Mouse (Mus musculus) forebrain, embryonic 12.5 days (tissue): ENCODE measurements around the gene Rabgap1l. TPM values are rescaled to one million over a fixed set of nuclear protein-coding genes. Genes with fewer than 3 reads are reported as not detected.

Experiments used
- ATAC-seq: fragments of 200-750 bp; cut with Nextera tagmentation; 2 replicates; pipeline ENCODE4 v1.8.0; 2017; ENCODE audit warnings: moderate TSS enrichment; ENCODE audit not compliant: low FRiP score
- H3K27ac ChIP-seq: fragments of 300-500 bp; sonication (generic); 2 replicates; pipeline ENCODE4 v1.5.1; 2016; ENCODE audit warnings: mild to moderate bottlenecking
- H3K27me3 ChIP-seq: fragments of 300-500 bp; sonication (generic); 2 replicates; pipeline ENCODE4 v1.6.1; 2016; ENCODE audit warnings: mild to moderate bottlenecking
- H3K36me3 ChIP-seq: fragments of 300-500 bp; sonication (generic); replicated peaks from 2 replicates; pipeline ENCODE4 v1.6.1; 2016; ENCODE audit warnings: mild to moderate bottlenecking
- H3K4me1 ChIP-seq: fragments of 300-500 bp; sonication (generic); 2 replicates; pipeline ENCODE4 v1.6.1; 2016
- H3K4me2 ChIP-seq: fragments of 300-500 bp; sonication (generic); 2 replicates; pipeline ENCODE4 v1.6.1; 2016; ENCODE audit warnings: mild to moderate bottlenecking, moderate library complexity
- H3K4me3 ChIP-seq: fragments of 300-500 bp; sonication (generic); replicated peaks from 2 replicates; pipeline ENCODE4 v1.5.1; 2016; ENCODE audit warnings: mild to moderate bottlenecking
- H3K9ac ChIP-seq: fragments of 300-500 bp; sonication (generic); 2 replicates; pipeline ENCODE4 v1.6.1; 2016; ENCODE audit warnings: mild to moderate bottlenecking
- H3K9me3 ChIP-seq: fragments of 300-500 bp; sonication (generic); 2 replicates; pipeline ENCODE4 v1.6.1; 2016
- whole genome bisulfite sequencing: fragments of 180-500 bp; shearing (Covaris S2); methylation state at CpG from one replicate; pipeline ENCODE4 v1.1.7; 2016; 5-methylcytosine and 5-hydroxymethylcytosine counted together
- polyA plus RNA-seq: library from polyadenylated mRNA; unstranded; fragments of >200 nt; fragmentation: Nextera tagmentation; extraction: Ambion mirVana; gene quantifications from 2 replicates; pipeline ENCODE4 v1.2.1, GENCODE M21; 2016

Rabgap1l gene
- polyA plus RNA-seq, 1 experiment from 2014 or later: 19.6 TPM

GRCm38 (mm10) chr1:160373306-160373705 is 419.7 kb downstream of the Rabgap1l start:
- H3K9ac ChIP-seq: no peak overlapping the region
- H3K36me3 ChIP-seq: no peaks in the 10 kb centered on the region
- no peak for ATAC-seq
- WGBS: 87% methylated on average over 7 of the region's 7 CpGs
- H3K27ac ChIP-seq: no peak overlapping the region
- H3K4me1 ChIP-seq: no peaks in the 10 kb centered on the region
- no peak overlapping the region for H3K4me2 ChIP-seq
- no peaks in the 10 kb centered on the region for H3K27me3 ChIP-seq
- no peak overlapping the region for H3K4me3 ChIP-seq
- H3K9me3 ChIP-seq: no peaks in the 10 kb centered on the region

- H3K36me3 ChIP-seq: no peaks in the 10 kb centered on the region
- no peaks in the 10 kb centered on the region for H3K9me3 ChIP-seq
- H3K27ac ChIP-seq: no peak overlapping the region
- no peaks in the 10 kb centered on the region for H3K4me1 ChIP-seq
- no peak overlapping the region for H3K9ac ChIP-seq
- H3K27me3 ChIP-seq: no peaks in the 10 kb centered on the region
- H3K4me2 ChIP-seq: no peak overlapping the region
- no peak for ATAC-seq
- H3K4me3 ChIP-seq: no peak overlapping the region
Measured at GRCm38 (mm10) chr1:160371696-160372095, 421.3 kb downstream of the Rabgap1l start.

- H3K27ac ChIP-seq: no peak overlapping the region
- H3K9me3 ChIP-seq: no peaks in the 10 kb centered on the region
- no peaks in the 10 kb centered on the region for H3K36me3 ChIP-seq
- no peak overlapping the region for H3K4me3 ChIP-seq
- WGBS: 43% methylated on average over 1 of the region's 1 CpGs
- no peak overlapping the region for H3K9ac ChIP-seq
- H3K27me3 ChIP-seq: no peaks in the 10 kb centered on the region
- H3K4me1 ChIP-seq: no peaks in the 10 kb centered on the region
- H3K4me2 ChIP-seq: no peak overlapping the region
- peak; percentile 20; the same call in 1 of the 2 replicates for ATAC-seq
Measured at GRCm38 (mm10) chr1:160370552-160370951, 422.5 kb downstream of the Rabgap1l start.

GRCm38 (mm10) chr1:160366615-160367014 is 426.4 kb downstream of the Rabgap1l start:
- no peaks in the 10 kb centered on the region for H3K36me3 ChIP-seq
- 89% methylated on average over 3 of the region's 3 CpGs for WGBS
- H3K4me1 ChIP-seq: no peaks in the 10 kb centered on the region
- H3K4me3 ChIP-seq: no peak overlapping the region
- H3K9ac ChIP-seq: no peak overlapping the region
- no peaks in the 10 kb centered on the region for H3K27me3 ChIP-seq
- ATAC-seq: no peak
- no peak overlapping the region for H3K4me2 ChIP-seq
- no peak overlapping the region for H3K27ac ChIP-seq
- H3K9me3 ChIP-seq: no peaks in the 10 kb centered on the region

GRCm38 (mm10) chr1:160357268-160357667 is 435.7 kb downstream of the Rabgap1l start:
- Histone ChIP-seq H3K36me3 (no peaks in the 10 kb centered on the region), H3K4me3 (no peak overlapping the region), H3K4me1 (peaks cover 2% of the 10 kb centered on the region; the same call in 1 of the 2 replicates)

GRCm38 (mm10) chr1:160353732-160354455 is 439.1 kb downstream of the Rabgap1l start:
- Histone ChIP-seq H3K9ac (no peak overlapping the region), H3K9me3 (no peaks in the 10 kb centered on the region), H3K27ac (no peak overlapping the region), H3K4me1 (peaks cover 14% of the 10 kb centered on the region), H3K4me3 (no peak overlapping the region), H3K4me2 (no peak overlapping the region), H3K36me3 (no peaks in the 10 kb centered on the region), H3K27me3 (no peaks in the 10 kb centered on the region)
- 84% methylated on average over 6 of the region's 6 CpGs for WGBS
- no peak for ATAC-seq

More at GRCm38 (mm10) chr1:160357268-160357667, 435.7 kb downstream of the Rabgap1l start:
- no peaks in the 10 kb centered on the region for H3K9me3 ChIP-seq
- no peak overlapping the region for H3K27ac ChIP-seq
- no peak overlapping the region for H3K9ac ChIP-seq
- ATAC-seq: no peak
- H3K4me2 ChIP-seq: no peak overlapping the region
- no peaks in the 10 kb centered on the region for H3K27me3 ChIP-seq

GRCm38 (mm10) chr1:160352309-160352708 is 440.7 kb downstream of the Rabgap1l start:
- ATAC-seq: peak; percentile 57
- Histone ChIP-seq H3K27ac (peak overlapping the region; percentile 84), H3K36me3 (no peaks in the 10 kb centered on the region), H3K4me2 (peak overlapping the region; percentile 60), H3K4me1 (peaks cover 14% of the 10 kb centered on the region), H3K4me3 (peak overlapping the region; percentile 39), H3K27me3 (no peaks in the 10 kb centered on the region), H3K9ac (peak overlapping the region; percentile 61; the same call in 1 of the 2 replicates), H3K9me3 (no peaks in the 10 kb centered on the region)
- 41% methylated on average over 4 of the region's 4 CpGs for WGBS

- Histone ChIP-seq H3K27ac (peak overlapping the region; percentile 84), H3K27me3 (no peaks in the 10 kb centered on the region), H3K9me3 (no peaks in the 10 kb centered on the region), H3K4me1 (peaks cover 14% of the 10 kb centered on the region), H3K4me3 (peak overlapping the region; percentile 39), H3K36me3 (no peaks in the 10 kb centered on the region), H3K9ac (peak overlapping the region; percentile 61), H3K4me2 (peak overlapping the region; percentile 60)
- ATAC-seq: peak; percentile 93
- WGBS: under 1% methylated on average over 10 of the region's 10 CpGs
Measured at GRCm38 (mm10) chr1:160351880-160352234, 441.2 kb downstream of the Rabgap1l start.

- Histone ChIP-seq H3K27ac (peak overlapping the region; percentile 84), H3K4me3 (peak overlapping the region; percentile 39), H3K36me3 (no peaks in the 10 kb centered on the region), H3K9me3 (no peaks in the 10 kb centered on the region), H3K9ac (peak overlapping the region; percentile 61), H3K4me2 (peak overlapping the region; percentile 60), H3K4me1 (peaks cover 14% of the 10 kb centered on the region), H3K27me3 (no peaks in the 10 kb centered on the region)
- peak; percentile 50 for ATAC-seq
- 21% methylated on average over 13 of the region's 13 CpGs for WGBS
Measured at GRCm38 (mm10) chr1:160351146-160351879, 441.7 kb downstream of the Rabgap1l start.

- WGBS: 75% methylated on average over 2 of the region's 2 CpGs
- Histone ChIP-seq H3K9ac (no peak overlapping the region), H3K4me3 (no peak overlapping the region), H3K9me3 (no peaks in the 10 kb centered on the region), H3K27me3 (no peaks in the 10 kb centered on the region), H3K27ac (no peak overlapping the region), H3K36me3 (no peaks in the 10 kb centered on the region), H3K4me1 (no peaks in the 10 kb centered on the region), H3K4me2 (no peak overlapping the region)
- no peak for ATAC-seq
Measured at GRCm38 (mm10) chr1:160340653-160341052, 452.4 kb downstream of the Rabgap1l start.

GRCm38 (mm10) chr1:160339374-160339773 is 453.6 kb downstream of the Rabgap1l start:
- no peak for ATAC-seq
- Histone ChIP-seq H3K4me3 (no peak overlapping the region), H3K4me2 (no peak overlapping the region), H3K9ac (no peak overlapping the region), H3K27me3 (no peaks in the 10 kb centered on the region), H3K4me1 (no peaks in the 10 kb centered on the region), H3K36me3 (no peaks in the 10 kb centered on the region), H3K27ac (no peak overlapping the region), H3K9me3 (no peaks in the 10 kb centered on the region)
- WGBS: 82% methylated on average over 4 of the region's 4 CpGs

- no peak for ATAC-seq
- H3K4me3 ChIP-seq: no peak overlapping the region
- no peak overlapping the region for H3K4me2 ChIP-seq
- H3K36me3 ChIP-seq: no peaks in the 10 kb centered on the region
- no peaks in the 10 kb centered on the region for H3K27me3 ChIP-seq
- no peaks in the 10 kb centered on the region for H3K9me3 ChIP-seq
- no peak overlapping the region for H3K27ac ChIP-seq
- no peaks in the 10 kb centered on the region for H3K4me1 ChIP-seq
- H3K9ac ChIP-seq: no peak overlapping the region
- 94% methylated on average over 4 of the region's 4 CpGs for WGBS
Measured at GRCm38 (mm10) chr1:160334791-160335190, 458.2 kb downstream of the Rabgap1l start.

- Histone ChIP-seq H3K9me3 (no peaks in the 10 kb centered on the region), H3K36me3 (no peaks in the 10 kb centered on the region), H3K4me3 (no peak overlapping the region), H3K4me1 (no peaks in the 10 kb centered on the region), H3K27me3 (no peaks in the 10 kb centered on the region), H3K27ac (no peak overlapping the region), H3K9ac (no peak overlapping the region), H3K4me2 (no peak overlapping the region)
- 43% methylated on average over 1 of the region's 1 CpGs for WGBS
- ATAC-seq: no peak
Measured at GRCm38 (mm10) chr1:160330828-160331227, 462.2 kb downstream of the Rabgap1l start.
